Mouse (Mus musculus): Measurements from ENCODE around the gene Sec14l1. TPM values are rescaled to one million over a fixed set of nuclear protein-coding genes. Genes with fewer than 3 reads are reported as not detected.
"Not testable (repeated sequence)": the region's sequence is repeated elsewhere in the genome, so short reads cannot be mapped to it uniquely, and the experiment has no call there.

Sec14l1 gene
- polyA plus RNA-seq (2012; ENCODE audit: insufficient read depth, low replicate concordance), result 46.1 and 70.6 TPM in 2 replicates

- Histone ChIP-seq H3K4me1 (peaks cover 81% of the 10 kb centered on the region), H3K27me3 (replicated peaks) (no peaks in the 10 kb centered on the region), H3K9me3 (no peaks in the 10 kb centered on the region), H3K36me3 (replicated peaks; ENCODE audit: low read length) (peaks cover 39% of the 10 kb centered on the region), H3K4me3 (replicated peaks) (peak within 1 kb of the TSS; percentile 98)
- TF ChIP-seq FLI1 (IDR thresholded peaks at IDR 0.05; ENCODE audit: low read length), result no peak
- TF ChIP-seq GATA1 (IDR thresholded peaks at IDR 0.05; ENCODE audit: borderline replicate concordance, low read length), result no peak
Measured at GRCm38 (mm10) chr11:117114592-117115345, at the start of gene Sec14l1. TSS of gene Sec14l1 (plus strand) at chr11:117115168.

GRCm38 (mm10) chr11:117065602-117066001, 49.4 kb upstream of the Sec14l1 start:
- Histone ChIP-seq H3K27me3 (replicated peaks) (peaks cover 28% of the 10 kb centered on the region), H3K9me3 (peaks cover 13% of the 10 kb centered on the region)
- H3K36me3 ChIP-seq (replicated peaks; ENCODE audit: low read length); H3K4me1 ChIP-seq; H3K4me3 ChIP-seq (replicated peaks): not testable (repeated sequence)

- peaks cover 17% of the 10 kb centered on the region for H3K9me3 ChIP-seq
- TF ChIP-seq GATA1 (IDR thresholded peaks at IDR 0.05; ENCODE audit: borderline replicate concordance, low read length), result no peak
- no peak for TF ChIP-seq FLI1 (IDR thresholded peaks at IDR 0.05; ENCODE audit: low read length)
Measured at GRCm38 (mm10) chr11:117066738-117067137, 48.2 kb upstream of the Sec14l1 start.

GRCm38 (mm10) chr11:117068332-117068731, 46.6 kb upstream of the Sec14l1 start:
- peaks cover 8% of the 10 kb centered on the region for H3K4me1 ChIP-seq
- TF ChIP-seq GATA1 (IDR thresholded peaks at IDR 0.05; ENCODE audit: borderline replicate concordance, low read length), result no peak
- no peak for TF ChIP-seq FLI1 (IDR thresholded peaks at IDR 0.05; ENCODE audit: low read length)
- H3K9me3 ChIP-seq, result peaks cover 12% of the 10 kb centered on the region

More at GRCm38 (mm10) chr11:117066738-117067137, 48.2 kb upstream of the Sec14l1 start:
- Histone ChIP-seq H3K36me3 (replicated peaks; ENCODE audit: low read length) (no peaks in the 10 kb centered on the region), H3K27me3 (replicated peaks) (peaks cover 35% of the 10 kb centered on the region), H3K4me1 (no peaks in the 10 kb centered on the region; the same call in 1 of the 2 replicates), H3K4me3 (replicated peaks) (no peak overlapping the region)

GRCm38 (mm10) chr11:117069027-117069426, 45.9 kb upstream of the Sec14l1 start:
- H3K9me3 ChIP-seq, result peaks cover 5% of the 10 kb centered on the region
- H3K4me1 ChIP-seq, result peaks cover 8% of the 10 kb centered on the region
- TF ChIP-seq FLI1 (IDR thresholded peaks at IDR 0.05; ENCODE audit: low read length), result no peak
- no peak for TF ChIP-seq GATA1 (IDR thresholded peaks at IDR 0.05; ENCODE audit: borderline replicate concordance, low read length)
- no peak overlapping the region for H3K4me3 ChIP-seq (replicated peaks)
- H3K27me3 ChIP-seq (replicated peaks), result peaks cover 16% of the 10 kb centered on the region
- no peaks in the 10 kb centered on the region for H3K36me3 ChIP-seq (replicated peaks; ENCODE audit: low read length)

More at GRCm38 (mm10) chr11:117068332-117068731, 46.6 kb upstream of the Sec14l1 start:
- H3K4me3 ChIP-seq (replicated peaks), result no peak overlapping the region
- no peaks in the 10 kb centered on the region for H3K36me3 ChIP-seq (replicated peaks; ENCODE audit: low read length)
- H3K27me3 ChIP-seq (replicated peaks), result peaks cover 21% of the 10 kb centered on the region

- peaks cover 4% of the 10 kb centered on the region for H3K9me3 ChIP-seq
- peaks cover 8% of the 10 kb centered on the region for H3K4me1 ChIP-seq
- H3K4me3 ChIP-seq (replicated peaks), result no peak overlapping the region
- no peaks in the 10 kb centered on the region for H3K36me3 ChIP-seq (replicated peaks; ENCODE audit: low read length)
- peaks cover 13% of the 10 kb centered on the region for H3K27me3 ChIP-seq (replicated peaks)
- no peak for TF ChIP-seq FLI1 (IDR thresholded peaks at IDR 0.05; ENCODE audit: low read length)
- TF ChIP-seq GATA1 (IDR thresholded peaks at IDR 0.05; ENCODE audit: borderline replicate concordance, low read length), result no peak
Measured at GRCm38 (mm10) chr11:117070711-117071110, 44.3 kb upstream of the Sec14l1 start.

GRCm38 (mm10) chr11:117072128-117072527, 42.8 kb upstream of the Sec14l1 start:
- Histone ChIP-seq H3K4me3 (replicated peaks) (peak overlapping the region; percentile 78), H3K9me3 (peaks cover 4% of the 10 kb centered on the region)
- TF ChIP-seq FLI1 (IDR thresholded peaks at IDR 0.05; ENCODE audit: low read length) (no peak), GATA1 (IDR thresholded peaks at IDR 0.05; ENCODE audit: borderline replicate concordance, low read length) (no peak)

GRCm38 (mm10) chr11:117073426-117073825, 41.5 kb upstream of the Sec14l1 start:
- Histone ChIP-seq H3K4me1 (peaks cover 29% of the 10 kb centered on the region), H3K36me3 (replicated peaks; ENCODE audit: low read length) (peaks cover 10% of the 10 kb centered on the region), H3K4me3 (replicated peaks) (no peak overlapping the region), H3K9me3 (peaks cover 4% of the 10 kb centered on the region), H3K27me3 (replicated peaks) (peaks cover 13% of the 10 kb centered on the region)
- TF ChIP-seq FLI1 (IDR thresholded peaks at IDR 0.05; ENCODE audit: low read length) (no peak), GATA1 (IDR thresholded peaks at IDR 0.05; ENCODE audit: borderline replicate concordance, low read length) (no peak)

More at GRCm38 (mm10) chr11:117072128-117072527, 42.8 kb upstream of the Sec14l1 start:
- H3K36me3 ChIP-seq (replicated peaks; ENCODE audit: low read length), result no peaks in the 10 kb centered on the region
- peaks cover 16% of the 10 kb centered on the region for H3K4me1 ChIP-seq
- H3K27me3 ChIP-seq (replicated peaks), result peaks cover 13% of the 10 kb centered on the region

GRCm38 (mm10) chr11:117076576-117077196, 38.3 kb upstream of the Sec14l1 start:
- TF ChIP-seq GATA1 (IDR thresholded peaks at IDR 0.05; ENCODE audit: borderline replicate concordance, low read length), result no peak
- peak; percentile 32; the same call in 1 of the 2 replicates for TF ChIP-seq FLI1 (IDR thresholded peaks at IDR 0.05; ENCODE audit: low read length)
- Histone ChIP-seq H3K36me3 (replicated peaks; ENCODE audit: low read length) (peaks cover 38% of the 10 kb centered on the region), H3K4me1 (peaks cover 62% of the 10 kb centered on the region), H3K4me3 (replicated peaks) (peak overlapping the region; percentile 96), H3K9me3 (no peaks in the 10 kb centered on the region), H3K27me3 (replicated peaks) (no peaks in the 10 kb centered on the region)

- peaks cover 64% of the 10 kb centered on the region for H3K4me1 ChIP-seq
- no peaks in the 10 kb centered on the region for H3K27me3 ChIP-seq (replicated peaks)
- peaks cover 40% of the 10 kb centered on the region for H3K36me3 ChIP-seq (replicated peaks; ENCODE audit: low read length)
- peak overlapping the region; percentile 96 for H3K4me3 ChIP-seq (replicated peaks)
- TF ChIP-seq FLI1 (IDR thresholded peaks at IDR 0.05; ENCODE audit: low read length) (no peak), GATA1 (IDR thresholded peaks at IDR 0.05; ENCODE audit: borderline replicate concordance, low read length) (no peak)
- no peaks in the 10 kb centered on the region for H3K9me3 ChIP-seq
Measured at GRCm38 (mm10) chr11:117077227-117077626, 37.7 kb upstream of the Sec14l1 start.
